Mouse (Mus musculus): Measurements from ENCODE around the gene Gm13271.
"Not testable (repeated sequence)": the region's sequence is repeated elsewhere in the genome, so short reads cannot be mapped to it uniquely, and the experiment has no call there.

Gene Gm13271

DNA sequence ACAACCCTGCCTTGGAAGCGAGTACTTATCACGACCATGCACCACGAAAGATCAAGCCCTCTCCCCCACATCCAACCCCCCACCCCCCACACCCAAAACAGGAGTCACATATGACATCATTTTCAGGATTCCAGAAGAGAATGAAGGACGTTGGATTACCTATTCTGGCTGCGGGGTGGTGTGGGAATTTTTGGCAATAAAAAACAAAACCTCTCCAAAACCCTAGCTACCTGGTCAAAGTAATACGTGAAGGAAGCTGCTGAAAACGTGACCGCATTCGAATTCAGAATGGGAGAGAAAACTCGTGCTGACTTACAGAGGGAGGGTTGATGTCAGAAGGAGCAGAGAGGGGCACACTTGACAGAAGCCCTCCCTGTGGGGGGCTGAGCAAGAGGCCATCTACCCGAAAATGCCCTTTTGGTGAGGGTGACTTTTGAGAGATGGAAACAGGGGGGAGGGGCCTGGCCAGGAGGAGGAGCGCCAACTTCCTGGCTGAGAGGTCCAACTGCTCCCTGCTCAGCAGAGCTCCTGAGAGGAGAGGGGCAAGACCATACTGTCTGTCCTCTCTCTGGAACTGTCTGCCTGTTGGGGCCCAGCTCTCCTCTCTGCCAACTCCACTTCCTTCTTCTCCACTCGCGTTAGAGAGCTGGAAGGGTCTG, 5.1 kb downstream of the Gm13271 start, which contains the start of gene Gm13283:
TSS of gene Gm13283 (plus strand) at position 510 of the 659 bp plus-strand sequence.
- in situ Hi-C loops (cut with MboI, MseI) = not testable (repeated sequence)

DNA sequence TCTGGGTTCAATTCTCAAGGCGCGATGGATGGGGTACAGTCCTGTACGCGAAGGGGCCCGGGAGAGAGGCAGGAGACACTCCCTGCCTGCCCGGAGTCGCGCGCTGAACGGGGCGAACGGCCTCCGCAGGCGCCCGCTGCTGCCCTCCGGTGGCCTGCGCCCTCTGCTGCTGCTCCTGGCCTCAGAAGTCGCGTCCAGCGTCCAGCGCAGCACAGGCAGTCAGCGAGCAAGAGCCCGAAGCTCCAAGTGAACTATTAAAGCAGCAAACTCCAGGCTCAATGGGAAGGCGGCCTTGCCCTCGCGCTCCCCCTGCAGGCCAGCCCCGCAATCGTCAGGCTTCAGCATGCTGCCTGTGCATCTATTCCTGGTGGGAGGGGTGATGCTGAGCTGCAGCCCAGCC, 5.8 kb downstream of the Gm13271 start:
- in situ Hi-C loops (cut with MboI, MseI) = not testable (repeated sequence)

DNA sequence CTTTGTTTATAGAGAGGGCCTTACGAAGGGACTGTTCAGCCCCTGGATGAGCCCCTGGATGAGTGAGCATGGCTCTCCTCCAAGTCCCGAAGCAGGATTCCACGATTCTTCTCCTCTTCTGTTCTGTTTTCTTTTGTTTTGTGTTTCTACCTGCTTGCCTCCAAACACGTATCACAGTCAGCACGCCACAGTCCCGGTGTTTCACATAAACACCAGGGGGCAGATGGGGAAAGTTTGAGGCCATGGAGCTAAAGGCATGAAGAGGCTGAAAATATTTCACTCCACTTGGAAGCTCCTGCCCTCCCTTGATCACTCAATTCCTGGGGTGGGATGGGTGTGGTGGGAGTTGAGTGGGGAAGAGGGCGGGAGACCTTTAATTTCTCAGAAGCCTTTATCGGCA, 7.1 kb downstream of the Gm13271 start:
- in situ Hi-C loops (cut with MboI, MseI) = not testable (repeated sequence)

DNA sequence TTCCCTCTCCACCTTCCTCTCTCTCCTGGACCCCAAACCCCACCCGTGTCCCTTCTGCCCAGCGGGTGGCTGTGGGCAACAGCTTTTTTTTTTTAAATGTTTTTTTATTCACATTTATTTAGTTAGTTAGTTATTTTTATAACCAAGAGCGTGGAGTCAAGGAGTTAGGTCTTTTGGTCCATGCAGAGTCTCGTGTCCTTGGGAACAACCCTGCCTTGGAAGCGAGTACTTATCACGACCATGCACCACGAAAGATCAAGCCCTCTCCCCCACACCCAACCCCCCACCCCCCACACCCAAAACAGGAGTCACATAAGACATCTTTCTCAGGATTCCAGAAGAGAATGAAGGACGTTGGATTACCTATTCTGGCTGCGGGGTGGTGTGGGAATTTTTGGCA, 7.7 kb downstream of the Gm13271 start:
- in situ Hi-C loops (cut with MboI, MseI) = not testable (repeated sequence)

DNA sequence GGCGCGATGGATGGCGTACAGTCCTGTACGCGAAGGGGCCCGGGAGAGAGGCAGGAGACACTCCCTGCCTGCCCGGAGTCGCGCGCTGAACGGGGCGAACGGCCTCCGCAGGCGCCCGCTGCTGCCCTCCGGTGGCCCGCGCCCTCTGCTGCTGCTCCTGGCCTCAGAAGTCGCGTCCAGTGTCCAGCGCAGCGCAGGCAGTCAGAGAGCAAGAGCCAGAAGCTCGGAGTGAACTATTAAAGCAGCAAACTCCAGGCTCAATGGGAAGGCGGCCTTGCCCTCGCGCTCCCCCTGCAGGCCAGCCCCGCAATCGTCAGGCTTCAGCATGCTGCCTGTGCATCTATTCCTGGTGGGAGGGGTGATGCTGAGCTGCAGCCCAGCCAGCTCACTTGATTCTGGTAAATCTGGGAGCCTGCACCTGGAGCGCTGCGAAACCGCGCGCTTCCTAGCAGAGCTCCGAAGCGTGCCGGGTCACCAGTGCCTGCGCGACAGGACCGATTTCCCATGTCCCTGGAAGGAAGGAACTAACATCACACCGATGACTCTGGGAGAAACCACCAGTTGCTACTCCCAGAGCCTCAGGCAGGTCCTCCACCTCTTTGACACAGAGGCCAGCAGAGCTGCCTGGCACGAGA, 8.8 kb downstream of the Gm13271 start:
- in situ Hi-C loops (cut with MboI, MseI) = not testable (repeated sequence)

DNA sequence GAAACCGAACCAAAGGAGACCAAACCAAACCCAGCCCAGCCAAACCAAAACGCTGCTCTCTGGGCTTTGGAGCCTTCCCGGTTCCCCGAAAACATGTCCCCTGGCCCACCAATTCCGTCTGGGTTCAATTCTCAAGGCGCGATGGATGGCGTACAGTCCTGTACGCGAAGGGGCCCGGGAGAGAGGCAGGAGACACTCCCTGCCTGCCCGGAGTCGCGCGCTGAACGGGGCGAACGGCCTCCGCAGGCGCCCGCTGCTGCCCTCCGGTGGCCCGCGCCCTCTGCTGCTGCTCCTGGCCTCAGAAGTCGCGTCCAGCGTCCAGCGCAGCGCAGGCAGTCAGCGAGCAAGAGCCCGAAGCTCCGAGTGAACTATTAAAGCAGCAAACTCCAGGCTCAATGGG, 18.9 kb downstream of the Gm13271 start, which contains the start of gene Gm13290:
TSS of gene Gm13290 (plus strand) at position 301 of the 400 bp plus-strand sequence.
- in situ Hi-C loops (cut with MboI, MseI) = not testable (repeated sequence)

DNA sequence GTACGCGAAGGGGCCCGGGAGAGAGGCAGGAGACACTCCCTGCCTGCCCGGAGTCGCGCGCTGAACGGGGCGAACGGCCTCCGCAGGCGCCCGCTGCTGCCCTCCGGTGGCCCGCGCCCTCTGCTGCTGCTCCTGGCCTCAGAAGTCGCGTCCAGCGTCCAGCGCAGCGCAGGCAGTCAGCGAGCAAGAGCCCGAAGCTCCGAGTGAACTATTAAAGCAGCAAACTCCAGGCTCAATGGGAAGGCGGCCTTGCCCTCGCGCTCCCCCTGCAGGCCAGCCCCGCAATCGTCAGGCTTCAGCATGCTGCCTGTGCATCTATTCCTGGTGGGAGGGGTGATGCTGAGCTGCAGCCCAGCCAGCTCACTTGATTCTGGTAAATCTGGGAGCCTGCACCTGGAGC, 22.0 kb downstream of the Gm13271 start, which contains the start of gene Gm13289:
TSS of gene Gm13289 (plus strand) at position 301 of the 400 bp plus-strand sequence.
- in situ Hi-C loops (cut with MboI, MseI) = not testable (repeated sequence)

DNA sequence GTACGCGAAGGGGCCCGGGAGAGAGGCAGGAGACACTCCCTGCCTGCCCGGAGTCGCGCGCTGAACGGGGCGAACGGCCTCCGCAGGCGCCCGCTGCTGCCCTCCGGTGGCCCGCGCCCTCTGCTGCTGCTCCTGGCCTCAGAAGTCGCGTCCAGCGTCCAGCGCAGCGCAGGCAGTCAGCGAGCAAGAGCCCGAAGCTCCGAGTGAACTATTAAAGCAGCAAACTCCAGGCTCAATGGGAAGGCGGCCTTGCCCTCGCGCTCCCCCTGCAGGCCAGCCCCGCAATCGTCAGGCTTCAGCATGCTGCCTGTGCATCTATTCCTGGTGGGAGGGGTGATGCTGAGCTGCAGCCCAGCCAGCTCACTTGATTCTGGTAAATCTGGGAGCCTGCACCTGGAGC, 24.9 kb downstream of the Gm13271 start, which contains the start of gene Gm13272:
TSS of gene Gm13272 (plus strand) at position 301 of the 400 bp plus-strand sequence.
- in situ Hi-C loops (cut with MboI, MseI) = not testable (repeated sequence)

DNA sequence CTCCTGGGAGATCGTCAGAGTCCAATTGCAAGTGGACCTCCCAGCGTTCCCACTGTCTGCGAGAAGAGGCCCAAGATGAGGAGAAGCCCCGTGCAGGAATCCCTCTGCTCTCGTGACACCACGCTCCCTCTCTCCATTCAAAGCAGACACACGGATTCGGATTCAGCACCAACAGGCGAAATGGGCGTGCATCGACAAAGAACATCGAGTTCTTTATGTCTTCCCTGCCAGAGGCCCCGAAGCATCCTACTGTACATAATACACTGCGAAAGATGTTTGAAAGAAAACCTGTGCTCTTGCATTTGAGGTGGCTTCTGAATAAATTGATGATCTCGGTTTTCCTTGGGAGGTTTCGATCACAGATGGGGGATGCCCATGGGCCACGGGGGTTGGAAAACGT, 25.7 kb downstream of the Gm13271 start:
- in situ Hi-C loops (cut with MboI, MseI) = loop anchor here (5.0 kb wide), 1 partner anchor 38 kb away; no protein-coding TSS in a partner anchor

DNA sequence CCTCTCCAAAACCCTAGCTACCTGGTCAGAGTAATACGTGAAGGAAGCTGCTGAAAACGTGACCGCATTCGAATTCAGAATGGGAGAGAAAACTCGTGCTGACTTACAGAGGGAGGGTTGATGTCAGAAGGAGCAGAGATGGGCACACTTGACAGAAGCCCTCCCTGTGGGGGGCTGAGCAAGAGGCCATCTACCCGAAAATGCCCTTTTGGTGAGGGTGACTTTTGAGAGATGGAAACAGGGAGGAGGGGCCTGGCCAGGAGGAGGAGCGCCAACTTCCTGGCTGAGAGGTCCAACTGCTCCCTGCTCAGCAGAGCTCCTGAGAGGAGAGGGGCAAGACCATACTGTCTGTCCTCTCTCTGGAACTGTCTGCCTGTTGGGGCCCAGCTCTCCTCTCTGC, 27.2 kb downstream of the Gm13271 start, which contains the start of gene Ifnz:
TSS of gene Ifnz (plus strand) at position 301 of the 400 bp plus-strand sequence.
- in situ Hi-C loops (cut with MboI, MseI) = loop anchor here (5.0 kb wide), 1 partner anchor 40 kb away; no protein-coding TSS in a partner anchor

DNA sequence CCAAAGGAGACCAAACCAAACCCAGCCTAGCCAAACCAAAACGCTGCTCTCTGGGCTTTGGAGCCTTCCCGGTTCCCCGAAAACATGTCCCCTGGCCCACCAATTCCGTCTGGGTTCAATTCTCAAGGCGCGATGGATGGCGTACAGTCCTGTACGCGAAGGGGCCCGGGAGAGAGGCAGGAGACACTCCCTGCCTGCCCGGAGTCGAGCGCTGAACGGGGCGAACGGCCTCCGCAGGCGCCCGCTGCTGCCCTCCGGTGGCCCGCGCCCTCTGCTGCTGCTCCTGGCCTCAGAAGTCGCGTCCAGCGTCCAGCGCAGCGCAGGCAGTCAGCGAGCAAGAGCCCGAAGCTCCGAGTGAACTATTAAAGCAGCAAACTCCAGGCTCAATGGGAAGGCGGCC, 27.7 kb downstream of the Gm13271 start:
- in situ Hi-C loops (cut with MboI, MseI) = loop anchor here (5.0 kb wide), 1 partner anchor 40 kb away; no protein-coding TSS in a partner anchor

DNA sequence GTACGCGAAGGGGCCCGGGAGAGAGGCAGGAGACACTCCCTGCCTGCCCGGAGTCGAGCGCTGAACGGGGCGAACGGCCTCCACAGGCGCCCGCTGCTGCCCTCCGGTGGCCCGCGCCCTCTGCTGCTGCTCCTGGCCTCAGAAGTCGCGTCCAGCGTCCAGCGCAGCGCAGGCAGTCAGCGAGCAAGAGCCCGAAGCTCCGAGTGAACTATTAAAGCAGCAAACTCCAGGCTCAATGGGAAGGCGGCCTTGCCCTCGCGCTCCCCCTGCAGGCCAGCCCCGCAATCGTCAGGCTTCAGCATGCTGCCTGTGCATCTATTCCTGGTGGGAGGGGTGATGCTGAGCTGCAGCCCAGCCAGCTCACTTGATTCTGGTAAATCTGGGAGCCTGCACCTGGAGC, 30.7 kb downstream of the Gm13271 start, which contains the start of gene Gm13276:
TSS of gene Gm13276 (plus strand) at position 301 of the 400 bp plus-strand sequence.
- in situ Hi-C loops (cut with MboI, MseI) = not testable (repeated sequence)

DNA sequence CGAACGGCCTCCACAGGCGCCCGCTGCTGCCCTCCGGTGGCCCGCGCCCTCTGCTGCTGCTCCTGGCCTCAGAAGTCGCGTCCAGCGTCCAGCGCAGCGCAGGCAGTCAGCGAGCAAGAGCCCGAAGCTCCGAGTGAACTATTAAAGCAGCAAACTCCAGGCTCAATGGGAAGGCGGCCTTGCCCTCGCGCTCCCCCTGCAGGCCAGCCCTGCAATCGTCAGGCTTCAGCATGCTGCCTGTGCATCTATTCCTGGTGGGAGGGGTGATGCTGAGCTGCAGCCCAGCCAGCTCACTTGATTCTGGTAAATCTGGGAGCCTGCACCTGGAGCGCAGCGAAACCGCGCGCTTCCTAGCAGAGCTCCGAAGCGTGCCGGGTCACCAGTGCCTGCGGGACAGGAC, 33.7 kb downstream of the Gm13271 start, which contains the start of gene Gm13277:
TSS of gene Gm13277 (plus strand) at position 231 of the 400 bp plus-strand sequence.
- in situ Hi-C loops (cut with MboI, MseI) = not testable (repeated sequence)

DNA sequence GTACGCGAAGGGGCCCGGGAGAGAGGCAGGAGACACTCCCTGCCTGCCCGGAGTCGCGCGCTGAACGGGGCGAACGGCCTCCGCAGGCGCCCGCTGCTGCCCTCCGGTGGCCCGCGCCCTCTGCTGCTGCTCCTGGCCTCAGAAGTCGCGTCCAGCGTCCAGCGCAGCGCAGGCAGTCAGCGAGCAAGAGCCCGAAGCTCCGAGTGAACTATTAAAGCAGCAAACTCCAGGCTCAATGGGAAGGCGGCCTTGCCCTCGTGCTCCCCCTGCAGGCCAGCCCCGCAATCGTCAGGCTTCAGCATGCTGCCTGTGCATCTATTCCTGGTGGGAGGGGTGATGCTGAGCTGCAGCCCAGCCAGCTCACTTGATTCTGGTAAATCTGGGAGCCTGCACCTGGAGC, 36.6 kb downstream of the Gm13271 start, which contains the start of gene Gm13278:
TSS of gene Gm13278 (plus strand) at position 301 of the 400 bp plus-strand sequence.
- in situ Hi-C loops (cut with MboI, MseI) = not testable (repeated sequence)

DNA sequence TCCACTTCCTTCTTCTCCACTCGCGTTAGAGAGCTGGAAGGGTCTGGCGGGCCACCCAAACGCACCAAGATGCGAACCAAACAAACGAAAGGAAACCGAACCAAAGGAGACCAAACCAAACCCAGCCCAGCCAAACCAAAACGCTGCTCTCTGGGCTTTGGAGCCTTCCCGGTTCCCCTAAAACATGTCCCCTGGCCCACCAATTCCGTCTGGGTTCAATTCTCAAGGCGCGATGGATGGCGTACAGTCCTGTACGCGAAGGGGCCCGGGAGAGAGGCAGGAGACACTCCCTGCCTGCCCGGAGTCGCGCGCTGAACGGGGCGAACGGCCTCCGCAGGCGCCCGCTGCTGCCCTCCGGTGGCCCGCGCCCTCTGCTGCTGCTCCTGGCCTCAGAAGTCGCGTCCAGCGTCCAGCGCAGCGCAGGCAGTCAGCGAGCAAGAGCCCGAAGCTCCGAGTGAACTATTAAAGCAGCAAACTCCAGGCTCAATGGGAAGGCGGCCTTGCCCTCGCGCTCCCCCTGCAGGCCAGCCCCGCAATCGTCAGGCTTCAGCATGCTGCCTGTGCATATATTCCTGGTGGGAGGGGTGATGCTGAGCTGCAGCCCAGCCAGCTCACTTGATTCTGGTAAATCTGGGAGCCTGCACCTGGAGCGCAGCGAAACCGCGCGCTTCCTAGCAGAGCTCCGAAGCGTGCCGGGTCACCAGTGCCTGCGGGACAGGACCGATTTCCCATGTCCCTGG, 39.4 kb downstream of the Gm13271 start, which contains the start of gene Gm13275:
TSS of gene Gm13275 (plus strand) at position 552 of the 740 bp plus-strand sequence.
- in situ Hi-C loops (cut with MboI, MseI) = not testable (repeated sequence)

DNA sequence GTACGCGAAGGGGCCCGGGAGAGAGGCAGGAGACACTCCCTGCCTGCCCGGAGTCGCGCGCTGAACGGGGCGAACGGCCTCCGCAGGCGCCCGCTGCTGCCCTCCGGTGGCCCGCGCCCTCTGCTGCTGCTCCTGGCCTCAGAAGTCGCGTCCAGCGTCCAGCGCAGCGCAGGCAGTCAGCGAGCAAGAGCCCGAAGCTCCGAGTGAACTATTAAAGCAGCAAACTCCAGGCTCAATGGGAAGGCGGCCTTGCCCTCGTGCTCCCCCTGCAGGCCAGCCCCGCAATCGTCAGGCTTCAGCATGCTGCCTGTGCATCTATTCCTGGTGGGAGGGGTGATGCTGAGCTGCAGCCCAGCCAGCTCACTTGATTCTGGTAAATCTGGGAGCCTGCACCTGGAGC, 42.4 kb downstream of the Gm13271 start, which contains the start of gene Gm13279:
TSS of gene Gm13279 (plus strand) at position 301 of the 400 bp plus-strand sequence.
- in situ Hi-C loops (cut with MboI, MseI) = not testable (repeated sequence)

DNA sequence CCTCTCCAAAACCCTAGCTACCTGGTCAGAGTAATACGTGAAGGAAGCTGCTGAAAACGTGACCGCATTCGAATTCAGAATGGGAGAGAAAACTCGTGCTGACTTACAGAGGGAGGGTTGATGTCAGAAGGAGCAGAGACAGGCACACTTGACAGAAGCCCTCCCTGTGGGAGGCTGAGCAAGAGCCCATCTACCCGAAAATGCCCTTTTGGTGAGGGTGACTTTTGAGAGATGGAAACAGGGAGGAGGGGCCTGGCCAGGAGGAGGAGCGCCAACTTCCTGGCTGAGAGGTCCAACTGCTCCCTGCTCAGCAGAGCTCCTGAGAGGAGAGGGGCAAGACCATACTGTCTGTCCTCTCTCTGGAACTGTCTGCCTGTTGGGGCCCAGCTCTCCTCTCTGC, 44.7 kb downstream of the Gm13271 start, which contains the start of gene Gm13285:
TSS of gene Gm13285 (plus strand) at position 301 of the 400 bp plus-strand sequence.
- in situ Hi-C loops (cut with MboI, MseI) = not testable (repeated sequence)

DNA sequence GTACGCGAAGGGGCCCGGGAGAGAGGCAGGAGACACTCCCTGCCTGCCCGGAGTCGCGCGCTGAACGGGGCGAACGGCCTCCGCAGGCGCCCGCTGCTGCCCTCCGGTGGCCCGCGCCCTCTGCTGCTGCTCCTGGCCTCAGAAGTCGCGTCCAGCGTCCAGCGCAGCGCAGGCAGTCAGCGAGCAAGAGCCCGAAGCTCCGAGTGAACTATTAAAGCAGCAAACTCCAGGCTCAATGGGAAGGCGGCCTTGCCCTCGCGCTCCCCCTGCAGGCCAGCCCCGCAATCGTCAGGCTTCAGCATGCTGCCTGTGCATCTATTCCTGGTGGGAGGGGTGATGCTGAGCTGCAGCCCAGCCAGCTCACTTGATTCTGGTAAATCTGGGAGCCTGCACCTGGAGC, 48.3 kb downstream of the Gm13271 start, which contains the start of gene Gm13287:
TSS of gene Gm13287 (plus strand) at position 301 of the 400 bp plus-strand sequence.
- in situ Hi-C loops (cut with MboI, MseI) = not testable (repeated sequence)
